Mouse (Mus musculus) stomach, postnatal 0 days (tissue): ENCODE measurements around the gene Arhgap15.

Source experiments
- CTCF ChIP-seq: IDR thresholded peaks from 2 replicates; pipeline ENCODE4 v1.5.1; 2016; ENCODE audit warnings: antibody characterized with exemption, low read depth, mild to moderate bottlenecking, moderate library complexity
- EP300 ChIP-seq: optimal IDR thresholded peaks from 2 replicates; pipeline ENCODE3; 2016; ENCODE audit warnings: antibody characterized with exemption

DNA sequence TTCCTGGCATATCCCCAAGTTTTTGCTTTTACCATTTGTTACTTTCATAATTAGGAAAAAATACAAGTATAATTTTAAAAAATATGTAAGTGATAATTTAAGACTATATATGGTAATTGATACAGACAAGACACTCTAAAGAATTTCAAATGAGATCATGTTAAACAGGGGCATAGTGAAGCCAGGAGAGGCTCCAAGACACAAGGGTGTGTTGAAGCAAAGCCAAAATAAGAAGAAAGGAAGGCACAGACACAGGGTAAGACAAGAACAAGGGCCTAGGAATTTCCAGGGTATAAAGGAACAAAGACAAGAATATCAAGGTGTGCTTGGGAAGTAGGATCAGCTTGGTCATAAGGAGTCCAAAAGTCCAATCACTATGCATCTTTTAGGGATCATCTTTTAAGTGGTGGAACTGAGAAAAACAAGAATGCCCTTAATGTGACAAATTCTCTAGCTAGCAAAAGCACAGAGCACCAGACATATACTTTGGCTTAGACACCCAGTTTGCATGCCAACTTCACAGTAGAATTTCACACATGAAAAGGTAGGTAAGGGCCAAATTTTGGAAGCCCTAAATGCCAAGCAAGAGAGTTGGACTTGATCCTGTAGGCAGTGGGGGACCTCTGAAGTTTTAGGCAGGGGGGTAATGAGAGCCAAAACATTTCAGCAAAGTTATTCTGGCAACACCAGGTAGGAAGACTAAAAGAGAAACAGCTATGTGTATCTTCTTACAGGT, 650.7 kb downstream of the Arhgap15 start:
- no peak for TF ChIP-seq CTCF
- TF ChIP-seq EP300, result no peak
